Mouse (Mus musculus) liver, embryonic 11.5 days (tissue): ENCODE measurements around the gene F12. TPM values are rescaled to one million over a fixed set of nuclear protein-coding genes. Genes with fewer than 3 reads are reported as not detected.
A peak's percentile ranks its signal among the peaks of the same experiment; 100 is the strongest.

Source experiments
- ATAC-seq: fragments of 200-750 bp; cut with Nextera tagmentation; replicated peaks from 2 replicates; pipeline ENCODE4 v1.8.0; 2017; ENCODE audit warnings: moderate number of reproducible peaks, mild to moderate bottlenecking, moderate TSS enrichment, moderate library complexity; ENCODE audit not compliant: low FRiP score
- DNase-seq: peaks from one replicate; pipeline ENCODE4 v3.0.0-alpha.2; 2017; ENCODE audit warnings: low spot score
- H3K27ac ChIP-seq: fragments of 300-500 bp; sonication (generic); 2 replicates; pipeline ENCODE4 v1.5.1; 2014; ENCODE audit warnings: mild to moderate bottlenecking, low read depth, low read length, control low read depth
- H3K27me3 ChIP-seq: fragments of 300-500 bp; sonication (generic); replicated peaks from 2 replicates; pipeline ENCODE4 v1.6.1; 2014; ENCODE audit warnings: low read length, mixed read lengths; ENCODE audit not compliant: control insufficient read depth, insufficient read depth
- H3K36me3 ChIP-seq: fragments of 300-500 bp; sonication (generic); 2 replicates; pipeline ENCODE4 v1.6.1; 2014; ENCODE audit warnings: mild to moderate bottlenecking, low read length, moderate library complexity, mixed read lengths; ENCODE audit not compliant: control insufficient read depth, insufficient read depth
- H3K4me1 ChIP-seq: fragments of 300-500 bp; sonication (generic); replicated peaks from 2 replicates; pipeline ENCODE4 v1.6.1; 2014; ENCODE audit warnings: low read length, mixed read lengths; ENCODE audit not compliant: control insufficient read depth, insufficient read depth
- H3K4me2 ChIP-seq: fragments of 300-500 bp; sonication (generic); 2 replicates; pipeline ENCODE4 v1.6.1; 2014; ENCODE audit warnings: mild to moderate bottlenecking, control low read depth, moderate library complexity
- H3K4me3 ChIP-seq: fragments of 300-500 bp; sonication (generic); 2 replicates; pipeline ENCODE4 v1.5.1; 2014; ENCODE audit warnings: low read depth, low read length, control low read depth
- H3K9ac ChIP-seq: fragments of 300-500 bp; sonication (generic); 2 replicates; pipeline ENCODE4 v1.6.1; 2014; ENCODE audit warnings: low read depth, low read length, control low read depth
- H3K9me3 ChIP-seq: fragments of 300-500 bp; sonication (generic); 2 replicates; pipeline ENCODE4 v1.6.1; 2016; ENCODE audit warnings: low read length, inconsistent platforms, mixed read lengths; ENCODE audit not compliant: control insufficient read depth
- WGBS: fragments of 180-500 bp; shearing (Covaris S2); extraction: QIAGEN DNeasy Blood & Tissue Kit; methylation state at CpG from one replicate; pipeline ENCODE4 v1.1.7; 2014; 5-methylcytosine and 5-hydroxymethylcytosine counted together
- polyA plus RNA-seq: library from polyadenylated mRNA; unstranded; fragments of >200 nt; fragmentation: Nextera tagmentation; extraction: Ambion mirVana; gene quantifications from 2 replicates; pipeline ENCODE4 v1.2.1, GENCODE M21; 2014

The F12 gene
- polyA plus RNA-seq, 1 experiment from 2014 or later, result 62.3 TPM

DNA sequence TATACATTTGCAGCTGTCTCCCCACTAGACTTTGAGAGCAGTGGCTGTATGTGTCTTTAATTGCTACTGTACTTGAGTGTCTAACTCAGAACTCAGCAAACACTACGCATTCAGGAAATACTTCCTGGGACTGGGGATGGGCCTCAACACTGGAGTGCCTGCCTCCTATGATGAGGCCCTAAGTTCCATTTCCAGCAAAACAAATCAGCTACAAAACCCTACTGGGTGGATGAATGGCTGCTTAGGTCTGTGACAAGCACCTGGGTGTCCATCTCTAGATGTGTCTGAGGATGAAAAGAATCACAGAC lies 26.6 kb downstream of the F12 start:
- no peak overlapping the region for H3K4me2 ChIP-seq

DNA sequence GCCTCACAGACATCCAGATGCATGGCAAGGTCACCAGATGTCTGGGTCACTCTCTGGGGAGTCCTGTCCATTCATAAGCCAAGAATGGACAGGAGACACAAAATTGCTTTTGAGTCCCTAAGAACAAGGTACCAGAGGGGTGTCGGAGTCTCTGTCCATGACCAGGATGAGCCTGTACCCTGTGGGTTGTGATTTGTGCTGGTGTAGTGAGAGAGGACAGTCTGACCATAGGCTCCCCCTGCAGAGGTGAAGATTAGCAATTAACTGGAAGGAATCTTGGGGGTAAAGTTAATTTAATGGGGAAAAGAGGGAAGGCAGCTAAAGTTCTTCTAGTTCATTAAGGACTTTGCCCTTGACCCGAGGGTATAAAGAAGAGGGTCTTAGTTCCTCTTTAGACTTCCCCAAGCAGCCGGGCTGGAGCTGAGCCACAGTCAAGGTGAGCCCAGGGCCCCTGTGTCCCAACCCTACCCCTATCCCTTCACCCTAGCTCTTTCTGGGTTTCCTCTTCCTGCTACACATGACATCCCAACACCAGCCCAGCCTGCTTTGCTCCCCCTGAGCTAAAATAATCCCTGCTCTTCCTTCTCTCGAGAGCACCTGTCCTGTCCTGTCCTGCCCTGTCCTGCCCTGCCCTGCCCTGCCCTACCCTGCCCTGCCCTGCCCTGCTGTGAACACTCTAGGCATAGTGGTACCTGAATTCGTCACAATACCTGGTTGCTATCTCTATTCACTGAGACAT lies 27.1 kb downstream of the F12 start:
- Histone ChIP-seq H3K27ac (no peak overlapping the region), H3K9me3 (no peaks in the 10 kb centered on the region), H3K36me3 (no peaks in the 10 kb centered on the region), H3K4me3 (no peak overlapping the region), H3K4me2 (no peak overlapping the region), H3K27me3 (peaks cover 24% of the 10 kb centered on the region), H3K9ac (no peak overlapping the region), H3K4me1 (no peaks in the 10 kb centered on the region)
- DNase-seq, result no peak
- no peak for ATAC-seq
- WGBS, result 53% methylated on average over 5 of the region's 5 CpGs

More for the DNA sequence above, 26.6 kb downstream of the F12 start:
- Histone ChIP-seq H3K9ac (no peak overlapping the region), H3K36me3 (no peaks in the 10 kb centered on the region), H3K27me3 (peaks cover 27% of the 10 kb centered on the region), H3K9me3 (no peaks in the 10 kb centered on the region), H3K4me3 (no peak overlapping the region), H3K4me1 (no peaks in the 10 kb centered on the region), H3K27ac (no peak overlapping the region)
- DNase-seq (no peak), ATAC-seq (no peak)
- WGBS, result 79% methylated on average over 1 of the region's 1 CpGs

DNA sequence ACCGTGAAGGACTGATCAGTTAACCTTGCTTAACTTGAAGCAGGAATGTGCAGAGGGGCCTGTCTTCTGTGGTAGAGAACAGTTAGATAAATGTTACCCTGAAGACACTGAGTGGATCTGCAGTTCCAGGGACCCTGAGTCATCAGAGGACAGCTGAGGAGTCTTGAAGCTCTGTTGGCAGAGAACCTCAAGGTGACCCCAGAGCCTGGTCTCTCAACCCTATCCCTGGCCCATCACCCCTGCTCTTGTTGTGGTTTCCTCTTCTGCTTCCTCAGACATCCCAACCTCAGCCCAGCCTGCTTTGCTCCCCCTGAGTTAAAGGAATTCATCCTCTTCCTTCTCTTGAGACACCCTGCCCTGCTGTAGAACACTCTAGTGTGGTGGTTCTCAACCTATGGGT lies 28.5 kb downstream of the F12 start, which contains the start of gene Slc34a1:
Slc34a1 (plus strand) TSS at position 100 of the 400 bp plus-strand sequence.
- Histone ChIP-seq H3K9me3 (no peaks in the 10 kb centered on the region), H3K9ac (no peak within 1 kb of the TSS), H3K27ac (no peak within 1 kb of the TSS), H3K4me3 (no peak within 1 kb of the TSS), H3K36me3 (no peaks in the 10 kb centered on the region), H3K4me2 (no peak within 1 kb of the TSS), H3K27me3 (peaks cover 15% of the 10 kb centered on the region), H3K4me1 (no peaks in the 10 kb centered on the region)
- DNase-seq, result no peak
- no peak for ATAC-seq
- 53% methylated on average over 1 of the region's 1 CpGs for WGBS

DNA sequence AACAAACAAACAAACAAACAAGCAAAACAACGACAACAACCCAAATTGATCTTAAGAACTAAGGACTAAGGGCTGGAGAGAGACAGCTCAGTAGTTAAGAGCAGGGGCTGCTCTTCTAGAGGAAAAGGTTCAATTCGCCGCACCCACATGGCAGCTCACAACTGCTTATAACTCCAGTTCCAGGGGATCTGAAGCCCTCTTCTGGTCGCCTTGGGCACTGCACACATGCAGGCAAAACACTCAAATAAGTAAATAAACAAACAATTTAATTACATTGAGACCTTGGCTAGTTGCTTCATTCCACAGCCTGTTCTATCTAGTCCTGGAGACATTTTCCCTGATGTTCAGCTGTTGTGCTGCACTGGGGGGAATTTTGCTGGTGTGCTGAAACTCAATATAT lies 33.7 kb downstream of the F12 start:
- no peak overlapping the region for H3K27ac ChIP-seq
- no peak overlapping the region for H3K9ac ChIP-seq
- peaks cover 4% of the 10 kb centered on the region; the same call in 1 of the 2 replicates for H3K27me3 ChIP-seq
- ATAC-seq (no peak), DNase-seq (no peak)
- 66% methylated on average over 4 of the region's 4 CpGs for WGBS
- no peak overlapping the region for H3K4me2 ChIP-seq
- H3K4me3 ChIP-seq, result no peak overlapping the region
- no peaks in the 10 kb centered on the region for H3K36me3 ChIP-seq
- H3K9me3 ChIP-seq, result no peaks in the 10 kb centered on the region
- H3K4me1 ChIP-seq, result no peaks in the 10 kb centered on the region; the same call in 1 of the 2 replicates

DNA sequence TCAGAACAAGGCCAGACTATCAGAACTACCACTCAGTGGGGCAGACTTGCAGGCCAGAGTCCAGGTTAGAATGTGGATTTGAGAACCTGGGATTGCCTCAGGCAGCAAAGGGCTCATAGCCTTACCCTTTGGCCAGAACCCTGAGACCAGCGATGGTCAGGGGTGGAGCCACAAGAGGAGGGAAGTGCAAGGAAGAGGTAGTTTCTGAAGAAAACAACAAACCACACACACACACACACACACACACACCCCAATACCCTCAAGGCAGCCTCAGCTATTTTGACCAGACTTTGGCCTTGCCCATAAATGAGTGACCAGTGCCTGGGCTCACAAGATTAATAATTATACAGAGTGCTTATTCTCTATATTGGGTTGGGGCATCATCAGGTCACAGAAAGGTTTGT lies 35.0 kb downstream of the F12 start:
- H3K27me3 ChIP-seq, result peaks cover 4% of the 10 kb centered on the region; the same call in 1 of the 2 replicates
- H3K4me1 ChIP-seq, result no peaks in the 10 kb centered on the region; the same call in 1 of the 2 replicates
- DNase-seq (no peak), ATAC-seq (no peak)
- 0 out of 2 replicates have a peak overlapping the region, but pooled peaks have one; percentile 34 for H3K9ac ChIP-seq
- H3K36me3 ChIP-seq, result no peaks in the 10 kb centered on the region
- 56% methylated on average over 1 of the region's 1 CpGs for WGBS
- no peak overlapping the region for H3K4me2 ChIP-seq
- no peak overlapping the region for H3K4me3 ChIP-seq
- H3K27ac ChIP-seq, result no peak overlapping the region
- H3K9me3 ChIP-seq, result no peaks in the 10 kb centered on the region

DNA sequence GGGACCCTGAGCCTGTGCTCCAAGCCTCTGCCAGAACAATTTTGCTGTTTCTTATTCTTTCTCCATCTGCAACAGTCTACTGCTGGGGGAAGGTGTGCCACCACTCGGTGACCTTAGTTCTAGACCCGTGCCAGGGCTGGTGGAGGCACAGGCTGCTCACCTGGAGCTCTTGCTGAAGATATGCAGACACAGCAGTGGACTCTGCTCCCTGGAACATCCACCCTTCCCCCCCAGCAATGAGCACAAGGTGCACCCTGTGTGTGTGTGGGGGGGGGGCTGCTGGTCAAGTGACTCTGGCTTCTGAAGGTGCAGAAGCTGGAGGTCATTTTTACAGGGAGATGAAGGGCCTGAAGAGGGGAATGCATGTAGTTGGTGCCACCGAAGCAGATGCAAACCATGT lies 35.9 kb downstream of the F12 start:
- Histone ChIP-seq H3K27ac (0 out of 2 replicates have a peak overlapping the region, but pooled peaks have one; percentile 25), H3K4me2 (no peak overlapping the region), H3K36me3 (no peaks in the 10 kb centered on the region), H3K4me1 (no peaks in the 10 kb centered on the region; the same call in 1 of the 2 replicates), H3K27me3 (no peaks in the 10 kb centered on the region), H3K4me3 (no peak overlapping the region), H3K9me3 (no peaks in the 10 kb centered on the region), H3K9ac (no peak overlapping the region)
- 60% methylated on average over 3 of the region's 3 CpGs for WGBS
- DNase-seq (no peak), ATAC-seq (no peak)

DNA sequence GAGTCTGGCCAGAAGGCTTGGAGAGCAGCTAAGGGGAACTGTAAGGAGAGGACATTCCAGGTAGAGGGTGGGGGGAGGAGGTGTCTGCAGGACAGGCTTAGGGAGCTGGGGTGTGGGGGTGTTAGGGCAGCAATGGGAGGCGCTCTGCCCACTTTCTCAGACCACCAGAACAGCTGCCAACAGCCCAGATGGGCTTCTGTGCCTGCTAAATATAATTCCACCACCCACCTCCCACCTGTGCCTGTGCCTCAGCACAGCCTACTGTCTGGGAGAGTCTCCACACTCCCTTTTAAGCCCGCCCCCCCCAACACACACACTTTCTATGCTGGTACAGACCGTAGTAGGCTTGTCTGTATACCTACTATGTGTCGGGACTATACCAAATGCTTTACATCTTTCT lies 44.8 kb downstream of the F12 start:
- Histone ChIP-seq H3K4me2 (no peak overlapping the region), H3K9me3 (no peaks in the 10 kb centered on the region), H3K4me3 (no peak overlapping the region), H3K36me3 (no peaks in the 10 kb centered on the region), H3K27ac (no peak overlapping the region), H3K27me3 (peaks cover 14% of the 10 kb centered on the region), H3K4me1 (no peaks in the 10 kb centered on the region), H3K9ac (no peak overlapping the region)
- no peak for ATAC-seq
- no peak for DNase-seq
- WGBS, result 83% methylated on average over 4 of the region's 4 CpGs

DNA sequence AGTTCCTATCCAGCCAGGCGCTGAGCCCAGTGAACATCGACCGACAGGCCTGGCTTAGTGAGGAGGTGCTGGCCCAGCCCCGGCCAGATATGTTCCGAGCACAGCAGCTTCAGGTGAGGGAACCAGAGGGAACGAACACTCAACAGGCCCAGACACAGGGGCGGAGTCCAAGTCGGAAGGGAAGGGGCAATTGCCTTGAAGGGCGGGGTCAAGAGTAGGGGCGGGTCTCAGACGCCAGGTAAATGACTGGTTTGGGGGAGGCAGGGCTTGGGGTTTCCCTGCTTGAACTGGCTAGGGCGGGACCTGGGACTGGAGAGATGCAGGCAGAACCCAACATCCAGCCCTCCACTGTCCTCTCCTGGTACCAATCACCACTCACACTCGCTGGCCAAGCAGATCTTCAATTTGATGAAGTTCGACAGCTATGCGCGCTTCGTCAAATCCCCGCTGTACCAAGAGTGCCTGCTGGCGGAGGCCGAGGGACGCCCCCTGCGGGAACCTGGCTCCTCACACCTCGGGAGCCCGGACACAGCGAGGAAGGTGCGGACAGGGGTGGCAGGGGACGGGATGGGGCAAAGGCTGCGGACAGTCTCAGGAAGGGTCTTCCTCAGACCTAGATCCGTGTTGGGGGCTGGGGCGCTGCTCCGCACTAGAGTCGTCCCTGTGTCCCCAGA lies 47.5 kb downstream of the F12 start:
- no peak for ATAC-seq
- H3K4me2 ChIP-seq, result 0 out of 2 replicates have a peak overlapping the region, but pooled peaks have one; percentile 3
- DNase-seq, result no peak
- H3K27me3 ChIP-seq, result peaks cover 14% of the 10 kb centered on the region
- WGBS, result 46% methylated on average over 32 of the region's 32 CpGs
- H3K9me3 ChIP-seq, result no peaks in the 10 kb centered on the region
- no peak overlapping the region for H3K4me3 ChIP-seq
- H3K9ac ChIP-seq, result no peak overlapping the region
- no peaks in the 10 kb centered on the region for H3K36me3 ChIP-seq
- H3K4me1 ChIP-seq, result no peaks in the 10 kb centered on the region
- no peak overlapping the region for H3K27ac ChIP-seq

DNA sequence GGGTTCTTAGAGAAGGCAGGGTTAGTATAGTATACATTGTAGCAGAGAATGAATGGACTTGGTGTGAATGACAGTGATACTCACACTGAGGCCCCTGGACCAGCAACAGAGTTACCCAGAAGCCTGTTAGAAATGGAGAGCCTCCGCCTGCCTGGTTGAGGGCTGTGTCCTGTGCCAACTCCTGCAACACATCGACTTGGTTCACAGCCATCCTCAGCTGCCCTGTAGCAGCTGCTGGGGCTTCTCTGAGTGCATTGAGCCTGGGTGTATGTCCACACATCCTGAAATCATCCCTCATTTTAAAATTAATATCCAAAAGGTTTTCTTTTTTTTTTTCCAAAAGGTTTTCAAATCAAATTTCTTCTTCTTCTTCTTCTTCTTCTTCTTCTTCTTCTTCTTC lies 50.7 kb downstream of the F12 start:
- H3K9me3 ChIP-seq, result no peaks in the 10 kb centered on the region
- DNase-seq (no peak), ATAC-seq (no peak)
- no peak overlapping the region for H3K9ac ChIP-seq
- no peaks in the 10 kb centered on the region for H3K4me1 ChIP-seq
- no peaks in the 10 kb centered on the region for H3K36me3 ChIP-seq
- WGBS, result 61% methylated on average over 2 of the region's 2 CpGs
- H3K4me2 ChIP-seq, result no peak overlapping the region
- no peak overlapping the region for H3K27ac ChIP-seq
- H3K4me3 ChIP-seq, result no peak overlapping the region
- peaks cover 10% of the 10 kb centered on the region for H3K27me3 ChIP-seq
